Comparison of ENCODE assay signal across 13 mouse cellular contexts in genomic region chr1:165891686-165892085, GRCm38 (mm10).
A peak's percentile ranks its signal among the peaks of the same experiment; 100 is the strongest.
DNase-seq lines count a peak whose midpoint lies in the region; ATAC-seq and TF ChIP-seq lines count a peak whose summit lies in the region.
"Had no signal": no experiment of that assay in that cellular context is flagged by ENCODE, and none has a peak within 500 bp of the region (broad histone marks: within the 10 kb centered on the region; RNA-seq: fewer than 3 reads in every experiment).

No protein-coding gene starts in this region.

- no peak for ATAC-seq in lung, embryonic 14.5 days (ENCODE audit: insufficient read depth)
- peak; percentile 75 for ATAC-seq in CD4-positive, CD25-positive, alpha-beta regulatory T cell, adult 4 months
- peak; percentile 78 for ATAC-seq in megakaryocyte-erythroid progenitor cell, adult 5-6 weeks (replicated peaks; ENCODE audit: low FRiP score, low TSS enrichment, poor library complexity, severe bottlenecking)

- no peaks in the 10 kb centered on the region for H3K4me1 ChIP-seq in lung, embryonic 14.5 days (ENCODE audit: insufficient read depth)
- H3K4me1 ChIP-seq: megakaryocyte, embryonic 14.5 days; stomach, embryonic 15.5 days had no signal

- H3K4me3 ChIP-seq in gastrocnemius, adult 2 months = no peak overlapping the region
- no peak overlapping the region for H3K4me3 ChIP-seq in lung, embryonic 14.5 days (ENCODE audit: low read depth, low read length)
- H3K4me3 ChIP-seq: erythroblast, embryonic 14.5 days; megakaryocyte, embryonic 14.5 days; stomach, embryonic 15.5 days had no signal

- intact Hi-C loops in gastrocnemius, adult 2 months (cut with DNase I) = loop anchor here (5.0 kb wide), 1 partner anchor 109 kb away; no protein-coding TSS in a partner anchor

- no peak overlapping the region for H3K9ac ChIP-seq in lung, embryonic 14.5 days
- H3K9ac ChIP-seq: stomach, embryonic 15.5 days had no signal

- no peaks in the 10 kb centered on the region for H3K9me3 ChIP-seq in lung, embryonic 14.5 days (ENCODE audit: low read depth, low read length)
- H3K9me3 ChIP-seq: megakaryocyte, embryonic 14.5 days; stomach, embryonic 15.5 days had no signal

- no peak overlapping the region for H3K4me2 ChIP-seq in lung, embryonic 14.5 days
- H3K4me2 ChIP-seq: stomach, embryonic 15.5 days had no signal

- TF ChIP-seq CTCF in gastrocnemius, adult 2 months (IDR thresholded peaks at IDR 0.05) = peak; percentile 42
- peak; percentile 36 for TF ChIP-seq CTCF in lung, embryonic 14.5 days (IDR thresholded peaks at IDR 0.05; ENCODE audit: low read depth)

- no peak overlapping the region for H3K27ac ChIP-seq in gastrocnemius, adult 2 months
- no peak overlapping the region for H3K27ac ChIP-seq in lung, embryonic 14.5 days (ENCODE audit: low read depth)
- H3K27ac ChIP-seq: stomach, embryonic 15.5 days had no signal

- H3K27me3 ChIP-seq in lung, embryonic 14.5 days (ENCODE audit: insufficient read depth, low read length) = no peaks in the 10 kb centered on the region
- H3K27me3 ChIP-seq: megakaryocyte, embryonic 14.5 days; stomach, embryonic 15.5 days had no signal

- H3K36me3 ChIP-seq in lung, embryonic 14.5 days (ENCODE audit: insufficient read depth) = peaks cover 50% of the 10 kb centered on the region

- DNase-seq in gastrocnemius, adult 2 months = no peak
- no peak for DNase-seq in gastrocnemius, postnatal 10 days
- DNase-seq in lung, embryonic 14.5 days = peak; percentile 11
- no peak for DNase-seq in lung, postnatal 14 days
- no peak for DNase-seq in right cerebral cortex, adult 18-20 months
- DNase-seq in ovary, postnatal 10 days (ENCODE audit: low spot score) = no peak
- DNase-seq: adrenal gland, postnatal 14 days; right cerebral cortex, postnatal 25 days had no signal

- WGBS in lung, embryonic 14.5 days = 80% methylated on average over 2 of the region's 2 CpGs
